Mouse (Mus musculus): ENCODE results near the gene Gm20425. TPM values are rescaled to one million over a fixed set of nuclear protein-coding genes. Genes with fewer than 3 reads are reported as not detected.
A peak's percentile ranks its signal among the peaks of the same experiment; 100 is the strongest.

Gene Gm20425
- total RNA-seq, 1 experiment: 0.04 TPM

DNA sequence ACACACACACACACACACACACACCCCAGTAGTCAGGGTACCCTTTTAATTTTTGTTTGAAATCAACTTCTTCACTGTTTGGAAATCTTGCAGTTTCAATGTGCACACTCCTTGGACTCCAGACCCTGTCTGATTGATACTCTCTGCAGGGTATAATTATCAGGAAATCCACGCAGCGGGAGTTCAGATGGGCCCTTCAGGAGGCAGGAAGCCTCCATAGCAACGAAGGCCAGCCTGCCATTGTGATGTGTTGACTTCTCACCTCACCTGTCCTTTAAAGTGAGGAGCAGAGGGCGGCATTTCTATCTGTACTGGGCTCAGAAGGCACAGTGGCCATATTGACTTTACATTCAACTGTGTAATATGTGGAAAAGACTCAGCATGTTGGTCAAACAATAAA, 45.3 kb downstream of the Gm20425 start:
- Histone ChIP-seq H3K27ac (ENCODE audit: insufficient read depth, low read depth, low read length, poor library complexity, severe bottlenecking) (no peak overlapping the region), H3K9me3 (ENCODE audit: control insufficient read depth, insufficient read depth, low read depth, low read length) (no peaks in the 10 kb centered on the region), H3K36me3 (ENCODE audit: control insufficient read depth, insufficient read depth, low read length, poor library complexity, severe bottlenecking) (peaks cover 10% of the 10 kb centered on the region), H3K4me1 (ENCODE audit: control insufficient read depth in 2 of 2, insufficient read depth in 2 of 2, low read length in 2 of 2, poor library complexity in 1 of 2) (peaks cover 0 to 17% of the 10 kb centered on the region in 2 experiments; a peak in 2 of 4 replicates), H3K9ac (ENCODE audit: insufficient read depth, low read depth, low read length, poor library complexity, severe bottlenecking) (no peak overlapping the region), H3K4me3 (ENCODE audit: insufficient read depth in 1 of 2, low read depth in 1 of 2, low read length in 2 of 2, poor library complexity in 1 of 2, severe bottlenecking in 1 of 2) (no peak overlapping the region)
- TF ChIP-seq HCFC1 (IDR thresholded peaks at IDR 0.05; ENCODE audit: borderline replicate concordance, insufficient read depth, low read length) (no peak), ZNF384 (IDR thresholded peaks at IDR 0.05; ENCODE audit: low read depth, low read length) (no peak), CHD2 (IDR thresholded peaks at IDR 0.05; ENCODE audit: low read depth, low read length) (no peak), MAFK (IDR thresholded peaks at IDR 0.05; ENCODE audit: insufficient read depth, low read depth, low read length) (no peak), ZC3H11A (IDR thresholded peaks at IDR 0.05; ENCODE audit: borderline replicate concordance, low read depth, low read length) (no peak)
- DNase-seq (ENCODE audit: low read depth, low spot score): peak; percentile 45
- in situ Hi-C loops (cut with MboI; ENCODE audit: low sequenced_read_pairs in 2 of 2, unreplicated experiment in 2 of 2): no loop called here

DNA sequence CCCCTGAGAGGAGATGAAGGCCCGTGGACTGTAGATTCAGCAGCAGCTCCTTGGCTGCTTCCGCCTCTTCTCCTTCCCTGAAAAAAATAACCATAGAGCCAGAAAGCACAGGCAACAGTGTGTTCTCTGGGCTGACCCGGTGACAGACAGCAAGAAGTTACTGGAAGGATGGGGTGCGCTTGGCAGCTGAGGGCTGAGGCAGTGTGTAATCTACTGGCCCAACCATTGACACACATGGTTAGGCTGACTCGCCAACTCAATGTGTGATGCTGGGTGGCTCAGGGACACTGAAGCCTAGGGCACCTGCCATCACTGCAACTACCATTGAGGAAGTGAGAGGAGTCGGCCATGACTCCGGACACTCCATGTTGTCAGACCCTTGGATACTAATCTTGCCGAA, 48.2 kb downstream of the Gm20425 start:
- Histone ChIP-seq H3K4me1 (ENCODE audit: control insufficient read depth in 2 of 2, insufficient read depth in 2 of 2, low read length in 2 of 2, poor library complexity in 1 of 2) (peaks cover 0 to 17% of the 10 kb centered on the region in 2 experiments; a peak in 2 of 4 replicates), H3K36me3 (ENCODE audit: control insufficient read depth, insufficient read depth, low read length, poor library complexity, severe bottlenecking) (no peaks in the 10 kb centered on the region), H3K27ac (ENCODE audit: insufficient read depth, low read depth, low read length, poor library complexity, severe bottlenecking) (no peak overlapping the region), H3K9ac (ENCODE audit: insufficient read depth, low read depth, low read length, poor library complexity, severe bottlenecking) (no peak overlapping the region), H3K4me3 (ENCODE audit: insufficient read depth in 1 of 2, low read depth in 1 of 2, low read length in 2 of 2, poor library complexity in 1 of 2, severe bottlenecking in 1 of 2) (no peak overlapping the region), H3K9me3 (ENCODE audit: control insufficient read depth, insufficient read depth, low read depth, low read length) (no peaks in the 10 kb centered on the region)
- DNase-seq (ENCODE audit: low read depth, low spot score): no peak
- in situ Hi-C loops (cut with MboI; ENCODE audit: low sequenced_read_pairs in 2 of 2, unreplicated experiment in 2 of 2): no loop called here
- no peak for TF ChIP-seq CHD2 (IDR thresholded peaks at IDR 0.05; ENCODE audit: low read depth, low read length)
- TF ChIP-seq HCFC1 (IDR thresholded peaks at IDR 0.05; ENCODE audit: borderline replicate concordance, insufficient read depth, low read length): no peak
- TF ChIP-seq ZNF384 (IDR thresholded peaks at IDR 0.05; ENCODE audit: low read depth, low read length): no peak
- TF ChIP-seq MAFK (IDR thresholded peaks at IDR 0.05; ENCODE audit: insufficient read depth, low read depth, low read length): no peak
- no peak for TF ChIP-seq ZC3H11A (IDR thresholded peaks at IDR 0.05; ENCODE audit: borderline replicate concordance, low read depth, low read length)

DNA sequence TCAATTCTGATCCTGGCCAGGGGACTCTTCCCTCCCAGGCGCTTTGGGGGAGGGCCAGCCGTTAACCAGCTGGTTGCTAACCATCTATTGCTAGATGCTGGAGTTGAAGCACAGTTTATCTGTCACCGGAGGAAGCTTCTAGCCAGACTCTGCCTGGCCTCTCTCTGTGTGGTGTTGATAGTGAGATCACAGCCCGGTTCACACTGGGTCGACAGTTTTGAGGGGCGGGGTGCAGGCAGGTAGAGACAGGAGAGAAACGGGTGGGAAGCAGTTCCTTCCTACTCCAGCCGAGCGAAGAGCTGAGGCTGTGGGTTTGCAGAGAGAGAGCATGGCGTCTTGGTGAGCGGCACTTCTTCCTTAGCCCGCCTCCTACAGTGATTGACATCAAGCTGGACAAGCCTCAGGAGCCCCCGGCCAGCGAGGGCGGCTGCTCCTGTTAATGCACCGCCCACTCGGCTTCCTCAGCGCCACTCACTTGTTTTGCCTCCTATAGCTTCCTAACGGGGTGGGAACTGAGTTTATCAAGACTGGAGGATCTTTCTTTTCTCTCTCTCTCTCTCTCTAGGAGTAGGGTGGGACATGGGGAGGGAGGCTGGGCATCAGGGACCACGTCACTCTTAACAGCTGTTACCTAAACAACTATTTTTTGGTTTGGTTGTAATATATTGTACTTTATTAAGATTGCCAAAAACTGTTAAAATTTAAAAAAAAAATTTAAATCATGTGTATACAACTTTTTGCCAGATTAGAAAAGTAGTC, 49.1 kb downstream of the Gm20425 start:
- Histone ChIP-seq H3K4me3 (ENCODE audit: insufficient read depth in 1 of 2, low read depth in 1 of 2, low read length in 2 of 2, poor library complexity in 1 of 2, severe bottlenecking in 1 of 2) (peak overlapping the region; percentile 42 to 54), H3K9ac (ENCODE audit: insufficient read depth, low read depth, low read length, poor library complexity, severe bottlenecking) (peak overlapping the region; percentile 60), H3K27ac (ENCODE audit: insufficient read depth, low read depth, low read length, poor library complexity, severe bottlenecking) (no peak overlapping the region), H3K9me3 (ENCODE audit: control insufficient read depth, insufficient read depth, low read depth, low read length) (no peaks in the 10 kb centered on the region), H3K36me3 (ENCODE audit: control insufficient read depth, insufficient read depth, low read length, poor library complexity, severe bottlenecking) (no peaks in the 10 kb centered on the region), H3K4me1 (ENCODE audit: control insufficient read depth in 2 of 2, insufficient read depth in 2 of 2, low read length in 2 of 2, poor library complexity in 1 of 2) (peaks cover 0 to 17% of the 10 kb centered on the region in 2 experiments; a peak in 2 of 4 replicates)
- peak; percentile 70 for DNase-seq (ENCODE audit: low read depth, low spot score)
- in situ Hi-C loops (cut with MboI; ENCODE audit: low sequenced_read_pairs in 2 of 2, unreplicated experiment in 2 of 2): no loop called here
- TF ChIP-seq CHD2 (IDR thresholded peaks at IDR 0.05; ENCODE audit: low read depth, low read length) (no peak), ZC3H11A (IDR thresholded peaks at IDR 0.05; ENCODE audit: borderline replicate concordance, low read depth, low read length) (no peak), MAFK (IDR thresholded peaks at IDR 0.05; ENCODE audit: insufficient read depth, low read depth, low read length) (no peak), ZNF384 (IDR thresholded peaks at IDR 0.05; ENCODE audit: low read depth, low read length) (no peak), HCFC1 (IDR thresholded peaks at IDR 0.05; ENCODE audit: borderline replicate concordance, insufficient read depth, low read length) (no peak)

DNA sequence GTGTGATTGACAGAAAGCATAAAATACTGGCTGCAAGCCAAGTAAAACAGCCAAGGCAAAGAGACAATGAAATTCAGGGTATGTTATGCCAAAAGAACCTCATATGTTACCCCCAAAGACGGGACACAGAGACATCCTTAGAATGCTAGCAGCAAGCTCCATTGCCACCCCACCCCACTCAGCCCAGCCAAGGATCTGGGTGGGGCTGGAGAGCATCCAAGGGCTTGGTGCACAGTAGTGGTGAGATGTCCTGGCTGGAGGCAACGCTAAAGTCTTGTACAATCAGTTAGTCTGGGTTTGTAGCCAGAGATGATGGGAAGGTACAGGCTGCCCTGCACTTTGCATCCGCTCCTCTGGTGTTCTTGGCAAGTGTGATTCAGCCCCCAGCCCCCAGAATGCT, 49.8 kb downstream of the Gm20425 start:
- Histone ChIP-seq H3K4me1 (ENCODE audit: control insufficient read depth in 2 of 2, insufficient read depth in 2 of 2, low read length in 2 of 2, poor library complexity in 1 of 2) (peaks cover 0 to 22% of the 10 kb centered on the region in 2 experiments; a peak in 2 of 4 replicates), H3K36me3 (ENCODE audit: control insufficient read depth, insufficient read depth, low read length, poor library complexity, severe bottlenecking) (no peaks in the 10 kb centered on the region), H3K27ac (ENCODE audit: insufficient read depth, low read depth, low read length, poor library complexity, severe bottlenecking) (no peak overlapping the region), H3K4me3 (ENCODE audit: insufficient read depth in 1 of 2, low read depth in 1 of 2, low read length in 2 of 2, poor library complexity in 1 of 2, severe bottlenecking in 1 of 2) (peak overlapping the region in 1 of 2 experiments; percentile 54; a peak in 2 of 4 replicates), H3K9me3 (ENCODE audit: control insufficient read depth, insufficient read depth, low read depth, low read length) (no peaks in the 10 kb centered on the region), H3K9ac (ENCODE audit: insufficient read depth, low read depth, low read length, poor library complexity, severe bottlenecking) (0 out of 2 replicates have a peak overlapping the region, but pooled peaks have one; percentile 60)
- no peak for DNase-seq (ENCODE audit: low read depth, low spot score)
- no peak for TF ChIP-seq MAFK (IDR thresholded peaks at IDR 0.05; ENCODE audit: insufficient read depth, low read depth, low read length)
- TF ChIP-seq ZNF384 (IDR thresholded peaks at IDR 0.05; ENCODE audit: low read depth, low read length): no peak
- no peak for TF ChIP-seq CHD2 (IDR thresholded peaks at IDR 0.05; ENCODE audit: low read depth, low read length)
- TF ChIP-seq HCFC1 (IDR thresholded peaks at IDR 0.05; ENCODE audit: borderline replicate concordance, insufficient read depth, low read length): no peak
- TF ChIP-seq ZC3H11A (IDR thresholded peaks at IDR 0.05; ENCODE audit: borderline replicate concordance, low read depth, low read length): no peak
- in situ Hi-C loops (cut with MboI; ENCODE audit: low sequenced_read_pairs in 2 of 2, unreplicated experiment in 2 of 2): no loop called here

Measured in ES-E14 (cell line).